Mouse (Mus musculus) ES-Bruce4 (cell line): ENCODE measurements around the gene Cers5. TPM values are rescaled to one million over a fixed set of nuclear protein-coding genes. Genes with fewer than 3 reads are reported as not detected.

Experiments
- H3K27ac ChIP-seq: 2 replicates; pipeline ENCODE4 v1.5.1; 2012; ENCODE audit warnings: low read length, inconsistent platforms; ENCODE audit not compliant: insufficient read depth
- H3K27me3 ChIP-seq: 2 replicates; pipeline ENCODE4 v1.6.1; 2012; ENCODE audit warnings: mild to moderate bottlenecking, low read length, inconsistent platforms; ENCODE audit not compliant: control insufficient read depth, poor library complexity, insufficient read depth, severe bottlenecking
- H3K36me3 ChIP-seq: 2 replicates; pipeline ENCODE4 v1.6.1; 2012; ENCODE audit warnings: inconsistent platforms, mild to moderate bottlenecking, low read length, moderate library complexity; ENCODE audit not compliant: control insufficient read depth, poor library complexity, insufficient read depth, severe bottlenecking
- H3K4me1 ChIP-seq: one replicate; pipeline ENCODE4 v1.8.1; 2011; ENCODE audit warnings: low read length; ENCODE audit not compliant: control insufficient read depth, insufficient read depth
- H3K4me3 ChIP-seq: 2 replicates; pipeline ENCODE4 v1.5.1; 2011; ENCODE audit warnings: low read depth, mild to moderate bottlenecking, low read length
- H3K9ac ChIP-seq: 2 replicates; pipeline ENCODE4 v1.6.1; 2012; ENCODE audit warnings: low read depth, mild to moderate bottlenecking, inconsistent platforms; ENCODE audit not compliant: poor library complexity, severe bottlenecking
- H3K9me3 ChIP-seq: replicated peaks from 2 replicates; pipeline ENCODE4 v1.6.1; 2012; ENCODE audit warnings: mild to moderate bottlenecking, low read length, inconsistent platforms; ENCODE audit not compliant: control insufficient read depth, poor library complexity, insufficient read depth, severe bottlenecking
- CTCF ChIP-seq: IDR thresholded peaks from one replicate; pipeline ENCODE4 v1.8.1; 2011; ENCODE audit warnings: low read depth, low read length
- EP300 ChIP-seq: IDR thresholded peaks from 2 replicates; pipeline ENCODE4 v1.6.1; 2011; ENCODE audit warnings: low read depth, low read length; ENCODE audit not compliant: insufficient read depth
- POLR2A ChIP-seq: IDR thresholded peaks from one replicate; pipeline ENCODE4 v1.8.1; 2011; ENCODE audit warnings: low read length; ENCODE audit not compliant: insufficient read depth
- polyA plus RNA-seq: library from polyadenylated mRNA; stranded (reverse); fragments of >200 nt; gene quantifications from 2 replicates; pipeline ENCODE4 v1.2.4, GENCODE M21; 2011; ENCODE audit warnings: low read depth; ENCODE audit not compliant: missing spikeins, insufficient read depth, insufficient read length

Cers5 gene
- polyA plus RNA-seq, 1 experiment, result 49.5 TPM

DNA sequence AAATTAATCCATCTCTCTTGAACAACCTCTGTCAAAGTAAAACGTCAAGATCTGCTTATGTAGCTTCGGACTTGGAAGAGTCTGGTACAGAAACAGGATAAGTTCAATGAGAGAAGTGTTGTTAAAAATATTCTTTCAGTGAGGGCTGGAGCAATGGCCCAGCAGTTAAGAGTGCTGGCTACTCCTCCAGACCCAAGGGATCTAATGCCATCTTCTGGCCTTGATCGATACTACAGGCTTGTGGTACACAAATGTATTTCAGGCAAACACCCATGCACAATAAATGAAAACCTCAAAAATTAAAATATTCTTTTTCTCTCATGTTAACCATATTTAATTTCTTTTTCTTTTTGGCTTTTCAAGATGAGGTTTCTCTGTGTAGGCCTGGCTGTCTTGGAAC lies 23.4 kb upstream of the Cers5 start:
- no peak overlapping the region for H3K27ac ChIP-seq
- no peaks in the 10 kb centered on the region for H3K27me3 ChIP-seq
- H3K4me1 ChIP-seq, result no peaks in the 10 kb centered on the region
- no peaks in the 10 kb centered on the region for H3K9me3 ChIP-seq
- no peak for TF ChIP-seq EP300
- peak; percentile 29 for TF ChIP-seq CTCF
- H3K4me3 ChIP-seq, result no peak overlapping the region
- peaks cover 7% of the 10 kb centered on the region; the same call in 1 of the 2 replicates for H3K36me3 ChIP-seq
- H3K9ac ChIP-seq, result no peak overlapping the region

DNA sequence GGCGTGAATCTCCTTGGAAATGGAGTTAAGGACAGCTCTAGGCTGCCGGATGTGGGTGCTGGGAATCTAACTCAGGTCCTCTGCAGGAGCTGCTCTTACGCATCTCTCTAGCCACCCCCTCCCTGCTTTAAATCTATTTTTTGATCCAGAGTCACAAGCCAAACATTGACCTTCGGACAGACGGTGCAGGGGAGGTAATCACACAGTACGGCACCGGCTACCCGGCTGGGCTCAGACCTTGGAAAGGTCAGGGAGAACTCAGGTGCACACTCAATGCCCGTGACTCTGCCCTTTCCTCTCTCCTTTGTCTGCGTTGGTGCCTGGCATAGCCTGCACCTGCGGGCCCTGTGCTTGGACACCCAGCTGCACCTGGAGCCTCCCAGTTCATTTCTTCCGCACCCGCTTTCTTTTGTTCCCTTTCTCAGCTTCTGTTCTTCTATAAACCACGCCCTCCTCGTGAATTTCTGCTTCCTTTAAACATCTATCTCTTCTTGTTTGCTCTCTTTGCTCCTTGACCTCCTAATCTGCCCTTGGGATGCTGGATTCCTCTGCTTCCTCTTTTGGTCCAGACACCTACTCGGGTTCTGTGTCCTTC lies 19.6 kb upstream of the Cers5 start:
- no peak overlapping the region for H3K27ac ChIP-seq
- H3K9me3 ChIP-seq, result no peaks in the 10 kb centered on the region
- no peak overlapping the region for H3K9ac ChIP-seq
- no peaks in the 10 kb centered on the region for H3K4me1 ChIP-seq
- H3K36me3 ChIP-seq, result peaks cover 6% of the 10 kb centered on the region; the same call in 1 of the 2 replicates
- TF ChIP-seq EP300 (no peak), CTCF (no peak), POLR2A (no peak)
- H3K27me3 ChIP-seq, result no peaks in the 10 kb centered on the region
- H3K4me3 ChIP-seq, result no peak overlapping the region

DNA sequence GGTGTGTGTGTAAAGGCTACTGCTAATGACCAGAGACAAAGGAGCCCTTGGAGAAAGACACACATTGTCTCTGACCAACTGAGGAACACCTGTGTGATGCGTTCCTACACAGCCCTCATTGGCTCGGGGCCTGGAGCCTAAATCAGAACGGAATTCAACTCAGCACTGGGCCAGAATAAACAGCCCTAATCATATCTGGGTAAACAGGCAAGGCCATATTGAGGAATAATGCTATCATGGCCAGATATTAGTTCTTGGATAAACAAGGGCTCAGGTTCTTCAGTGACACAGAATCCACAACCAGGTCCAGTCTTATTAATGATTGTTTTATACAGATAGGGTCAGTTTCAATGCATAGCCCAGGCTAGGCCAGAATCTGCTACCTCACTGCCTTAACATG lies 18.3 kb upstream of the Cers5 start:
- Histone ChIP-seq H3K27ac (no peak overlapping the region), H3K36me3 (peaks cover 6% of the 10 kb centered on the region; the same call in 1 of the 2 replicates), H3K4me3 (no peak overlapping the region), H3K4me1 (no peaks in the 10 kb centered on the region), H3K27me3 (no peaks in the 10 kb centered on the region), H3K9ac (no peak overlapping the region), H3K9me3 (no peaks in the 10 kb centered on the region)
- no peak for TF ChIP-seq POLR2A
- TF ChIP-seq EP300, result no peak
- no peak for TF ChIP-seq CTCF

DNA sequence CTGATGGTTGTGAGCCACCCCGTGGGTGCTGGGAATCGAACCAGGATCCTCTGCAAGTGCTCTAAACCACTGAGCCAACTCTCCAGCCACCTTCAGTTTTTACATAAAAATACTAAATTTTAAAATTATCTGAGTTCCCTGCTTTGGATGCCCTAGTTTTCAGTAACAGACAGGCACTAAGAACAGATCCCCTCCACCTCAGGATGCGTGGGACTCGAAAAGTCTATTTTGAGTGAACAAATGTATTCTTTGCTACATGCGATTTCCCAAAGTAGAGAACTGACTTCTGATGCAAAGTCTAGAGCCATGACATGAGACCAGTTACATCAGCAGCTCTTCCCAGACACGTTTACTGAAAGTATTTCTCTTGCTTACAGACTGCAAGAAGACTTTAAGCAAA lies 17.8 kb upstream of the Cers5 start:
- Histone ChIP-seq H3K36me3 (peaks cover 6% of the 10 kb centered on the region; the same call in 1 of the 2 replicates), H3K9me3 (no peaks in the 10 kb centered on the region), H3K9ac (no peak overlapping the region), H3K27ac (no peak overlapping the region), H3K4me3 (no peak overlapping the region), H3K27me3 (no peaks in the 10 kb centered on the region), H3K4me1 (no peaks in the 10 kb centered on the region)
- TF ChIP-seq CTCF (no peak), POLR2A (no peak), EP300 (no peak)

DNA sequence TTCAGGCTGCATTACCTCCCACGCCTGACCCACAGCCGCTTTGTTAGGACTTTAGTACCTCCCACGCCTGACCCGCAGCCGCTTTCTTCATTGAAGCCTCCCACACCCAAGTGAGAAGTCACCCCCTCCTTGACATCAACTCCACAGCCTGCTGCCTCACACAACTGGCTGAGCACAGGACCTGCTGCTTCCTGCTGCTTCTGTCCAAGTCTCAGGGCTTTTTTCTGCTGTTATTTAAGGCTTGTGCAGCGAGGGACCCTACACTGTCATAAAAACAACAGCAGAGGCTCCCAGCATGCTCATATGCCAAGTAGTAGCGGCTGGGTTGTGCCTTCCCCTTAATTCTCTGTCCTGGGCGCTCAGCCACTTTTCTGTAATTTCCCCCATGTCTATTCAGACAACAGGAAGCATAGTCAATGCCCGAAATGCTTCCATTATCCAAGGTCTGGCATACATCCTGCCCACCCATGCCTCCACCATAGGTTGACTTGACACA lies 15.0 kb upstream of the Cers5 start:
- H3K9me3 ChIP-seq, result no peaks in the 10 kb centered on the region
- H3K27me3 ChIP-seq, result no peaks in the 10 kb centered on the region
- no peak overlapping the region for H3K27ac ChIP-seq
- H3K36me3 ChIP-seq, result peaks cover 4% of the 10 kb centered on the region; the same call in 1 of the 2 replicates
- TF ChIP-seq CTCF (no peak), POLR2A (no peak), EP300 (no peak)
- no peaks in the 10 kb centered on the region for H3K4me1 ChIP-seq
- no peak overlapping the region for H3K4me3 ChIP-seq
- no peak overlapping the region for H3K9ac ChIP-seq

DNA sequence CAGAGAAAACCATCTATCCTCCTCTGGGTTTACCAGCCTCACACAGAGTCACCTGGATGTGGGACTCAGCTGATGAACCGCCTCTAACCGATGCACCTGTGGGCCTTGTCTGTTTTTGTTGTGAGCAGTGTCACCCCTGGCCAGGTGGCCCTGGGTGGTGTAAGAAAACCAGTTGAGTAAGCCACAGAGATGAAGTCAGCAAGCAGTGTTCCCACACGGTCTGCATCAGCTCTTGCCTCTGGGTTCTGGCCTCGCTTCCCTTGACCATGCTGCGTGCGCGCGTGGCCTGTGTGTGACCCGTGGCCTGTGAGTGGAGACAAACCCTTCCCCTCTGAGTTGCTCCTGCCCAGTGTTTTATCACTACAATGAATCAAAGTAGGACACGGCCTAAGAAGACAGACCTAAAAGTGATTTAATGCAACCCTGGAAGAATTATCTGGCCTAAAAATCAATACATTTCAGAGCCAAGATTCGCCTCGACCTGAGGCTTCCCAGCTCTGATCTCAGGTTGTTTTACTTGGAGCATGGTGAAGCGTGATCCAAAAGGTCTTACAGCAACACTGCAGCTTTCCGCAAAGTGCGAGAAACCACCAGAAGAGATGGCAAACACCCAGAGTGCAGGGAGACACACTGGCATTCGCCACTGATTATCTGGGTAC lies 6.1 kb upstream of the Cers5 start:
- H3K9ac ChIP-seq, result no peak overlapping the region
- TF ChIP-seq POLR2A, result no peak
- no peak for TF ChIP-seq CTCF
- no peak for TF ChIP-seq EP300
- peaks cover 7% of the 10 kb centered on the region for H3K36me3 ChIP-seq

More for the DNA sequence above, 6.1 kb upstream of the Cers5 start:
- no peaks in the 10 kb centered on the region for H3K4me1 ChIP-seq
- H3K27ac ChIP-seq, result no peak overlapping the region
- no peak overlapping the region for H3K4me3 ChIP-seq
- H3K27me3 ChIP-seq, result no peaks in the 10 kb centered on the region
- no peaks in the 10 kb centered on the region for H3K9me3 ChIP-seq
